Mouse (Mus musculus): ENCODE results near the gene Emb.

GRCm38 (mm10) chr13:117286939-117287338, 78.6 kb downstream of the Emb start:
- TF ChIP-seq POLR2A (IDR thresholded peaks at IDR 0.05; ENCODE audit: control insufficient read depth in 1 of 2, insufficient read depth in 1 of 2, low read depth in 1 of 2, low read length in 2 of 2, poor library complexity in 1 of 2) (no peak), CTCF (IDR thresholded peaks at IDR 0.05 in 2 of 3, conservative IDR thresholded peaks at IDR 0.05 in 1 of 3; ENCODE audit: control insufficient read depth in 1 of 3, insufficient read depth in 1 of 3, low read depth in 2 of 3, low read length in 3 of 3, poor library complexity in 1 of 3, severe bottlenecking in 1 of 3) (no peak), USF1 (IDR thresholded peaks at IDR 0.05; ENCODE audit: low read depth, low read length) (no peak), NRF1 (IDR thresholded peaks at IDR 0.05; ENCODE audit: insufficient read depth, low read depth, low read length, poor library complexity, severe bottlenecking) (no peak), ZMIZ1 (IDR thresholded peaks at IDR 0.05; ENCODE audit: low read depth, low read length) (no peak), E2F4 (IDR thresholded peaks at IDR 0.05; ENCODE audit: borderline replicate concordance, low read depth, low read length) (no peak), TAL1 (IDR thresholded peaks at IDR 0.05; ENCODE audit: low read length) (no peak), CHD2 (IDR thresholded peaks at IDR 0.05; ENCODE audit: low read length) (no peak), POLR2AphosphoS2 (IDR thresholded peaks at IDR 0.05; ENCODE audit: low read length) (no peak)

Data from MEL (cell line).